Mouse (Mus musculus) lung, embryonic 14.5 days (tissue): ENCODE results near the gene Icos. TPM values are rescaled to one million over a fixed set of nuclear protein-coding genes. Genes with fewer than 3 reads are reported as not detected.

Source experiments
- ATAC-seq: fragments of 200-750 bp; cut with Nextera tagmentation; 2 replicates; pipeline ENCODE4 v1.8.0; 2017; ENCODE audit warnings: mild to moderate bottlenecking, moderate TSS enrichment, moderate library complexity; ENCODE audit not compliant: insufficient read depth
- DNase-seq: peaks from one replicate; pipeline ENCODE4 v3.0.0-alpha.2; 2015
- H3K27ac ChIP-seq: fragments of 300-500 bp; sonication (generic); 2 replicates; pipeline ENCODE4 v1.5.1; 2014; ENCODE audit warnings: low read depth, mild to moderate bottlenecking, moderate library complexity
- H3K27me3 ChIP-seq: fragments of 300-500 bp; sonication (generic); 2 replicates; pipeline ENCODE4 v1.6.1; 2014; ENCODE audit warnings: low read length, control low read depth; ENCODE audit not compliant: insufficient read depth
- H3K36me3 ChIP-seq: fragments of 300-500 bp; sonication (generic); 2 replicates; pipeline ENCODE4 v1.6.1; 2014; ENCODE audit warnings: control low read depth; ENCODE audit not compliant: insufficient read depth
- H3K4me1 ChIP-seq: fragments of 300-500 bp; sonication (generic); 2 replicates; pipeline ENCODE4 v1.6.1; 2014; ENCODE audit warnings: antibody characterized with exemption, control low read depth; ENCODE audit not compliant: insufficient read depth
- H3K4me2 ChIP-seq: fragments of 300-500 bp; sonication (generic); 2 replicates; pipeline ENCODE4 v1.6.1; 2014; ENCODE audit warnings: mild to moderate bottlenecking
- H3K4me3 ChIP-seq: fragments of 300-500 bp; sonication (generic); 2 replicates; pipeline ENCODE4 v1.5.1; 2014; ENCODE audit warnings: low read depth, low read length
- H3K9ac ChIP-seq: fragments of 300-500 bp; sonication (generic); 2 replicates; pipeline ENCODE4 v1.6.1; 2014
- H3K9me3 ChIP-seq: fragments of 300-500 bp; sonication (generic); 2 replicates; pipeline ENCODE4 v1.6.1; 2016; ENCODE audit warnings: low read depth, low read length, control low read depth
- CTCF ChIP-seq: IDR thresholded peaks from 2 replicates; pipeline ENCODE4 v1.5.1; 2016; ENCODE audit warnings: antibody characterized with exemption, low read depth
- WGBS: fragments of 180-500 bp; shearing (Covaris S2); extraction: QIAGEN DNeasy Blood & Tissue Kit; methylation state at CpG from one replicate; pipeline ENCODE4 v1.1.7; 2014; 5-methylcytosine and 5-hydroxymethylcytosine counted together
- polyA plus RNA-seq: library from polyadenylated mRNA; unstranded; fragments of >200 nt; fragmentation: Nextera tagmentation; extraction: Ambion mirVana; gene quantifications from 2 replicates; pipeline ENCODE4 v1.2.1, GENCODE M21; 2014

The Icos gene
- 0.05 TPM in 1 of 2 replicates, not detected in the other for polyA plus RNA-seq

- DNase-seq: no peak
- Histone ChIP-seq H3K4me2 (no peak within 1 kb of the TSS), H3K27me3 (no peaks in the 10 kb centered on the region), H3K4me3 (no peak within 1 kb of the TSS), H3K9me3 (no peaks in the 10 kb centered on the region), H3K4me1 (no peaks in the 10 kb centered on the region), H3K9ac (no peak within 1 kb of the TSS), H3K36me3 (no peaks in the 10 kb centered on the region), H3K27ac (no peak within 1 kb of the TSS)
- no peak for ATAC-seq
- WGBS: 74% methylated on average over 6 of the region's 6 CpGs
- no peak for TF ChIP-seq CTCF
These were observed at the start of gene Icos for GRCm38 (mm10) chr1:60977641-60978040. Gene Icos, plus strand, starts transcription at chr1:60977927.

GRCm38 (mm10) chr1:60929036-60929435, 48.7 kb upstream of the Icos start:
- TF ChIP-seq CTCF: no peak
- H3K4me3 ChIP-seq: no peak overlapping the region
- H3K4me2 ChIP-seq: no peak overlapping the region
- DNase-seq (no peak), ATAC-seq (no peak)
- no peaks in the 10 kb centered on the region for H3K4me1 ChIP-seq
- H3K27ac ChIP-seq: no peak overlapping the region
- no peak overlapping the region for H3K9ac ChIP-seq
- 83% methylated on average over 3 of the region's 3 CpGs for WGBS
- H3K9me3 ChIP-seq: no peaks in the 10 kb centered on the region
- H3K27me3 ChIP-seq: no peaks in the 10 kb centered on the region
- H3K36me3 ChIP-seq: no peaks in the 10 kb centered on the region

GRCm38 (mm10) chr1:60930397-60930796, 47.3 kb upstream of the Icos start:
- DNase-seq: no peak
- ATAC-seq: no peak
- Histone ChIP-seq H3K4me2 (no peak overlapping the region), H3K4me1 (no peaks in the 10 kb centered on the region), H3K27ac (no peak overlapping the region), H3K27me3 (no peaks in the 10 kb centered on the region), H3K4me3 (no peak overlapping the region), H3K9ac (no peak overlapping the region), H3K9me3 (no peaks in the 10 kb centered on the region), H3K36me3 (no peaks in the 10 kb centered on the region)
- TF ChIP-seq CTCF: no peak
- WGBS: 79% methylated on average over 7 of the region's 7 CpGs

GRCm38 (mm10) chr1:60935968-60936581, 41.7 kb upstream of the Icos start:
- no peaks in the 10 kb centered on the region for H3K9me3 ChIP-seq
- ATAC-seq (no peak), DNase-seq (no peak)
- no peaks in the 10 kb centered on the region for H3K27me3 ChIP-seq
- H3K4me1 ChIP-seq: no peaks in the 10 kb centered on the region
- H3K9ac ChIP-seq: no peak overlapping the region
- WGBS: 56% methylated on average over 8 of the region's 8 CpGs
- H3K4me3 ChIP-seq: no peak overlapping the region
- no peak overlapping the region for H3K4me2 ChIP-seq
- H3K27ac ChIP-seq: no peak overlapping the region
- H3K36me3 ChIP-seq: no peaks in the 10 kb centered on the region
- TF ChIP-seq CTCF: no peak

GRCm38 (mm10) chr1:60936963-60937711, 40.6 kb upstream of the Icos start:
- no peaks in the 10 kb centered on the region for H3K9me3 ChIP-seq
- no peak overlapping the region for H3K4me3 ChIP-seq
- no peak overlapping the region for H3K9ac ChIP-seq
- no peaks in the 10 kb centered on the region for H3K36me3 ChIP-seq
- ATAC-seq (no peak), DNase-seq (no peak)
- H3K4me2 ChIP-seq: no peak overlapping the region
- no peak overlapping the region for H3K27ac ChIP-seq
- 69% methylated on average over 6 of the region's 6 CpGs for WGBS
- H3K4me1 ChIP-seq: no peaks in the 10 kb centered on the region
- TF ChIP-seq CTCF: no peak
- H3K27me3 ChIP-seq: no peaks in the 10 kb centered on the region

- Histone ChIP-seq H3K9me3 (no peaks in the 10 kb centered on the region), H3K4me3 (no peak overlapping the region), H3K27ac (no peak overlapping the region), H3K36me3 (no peaks in the 10 kb centered on the region), H3K9ac (no peak overlapping the region), H3K4me2 (no peak overlapping the region), H3K27me3 (no peaks in the 10 kb centered on the region), H3K4me1 (no peaks in the 10 kb centered on the region)
- WGBS: 74% methylated on average over 2 of the region's 2 CpGs
- no peak for TF ChIP-seq CTCF
- DNase-seq (no peak), ATAC-seq (no peak)
These were observed 39.5 kb upstream of the Icos start for GRCm38 (mm10) chr1:60938256-60938655.

- H3K27ac ChIP-seq: no peak overlapping the region
- H3K4me1 ChIP-seq: no peaks in the 10 kb centered on the region
- no peak overlapping the region for H3K9ac ChIP-seq
- no peak overlapping the region for H3K4me2 ChIP-seq
- no peaks in the 10 kb centered on the region for H3K36me3 ChIP-seq
- ATAC-seq (no peak), DNase-seq (no peak)
- H3K9me3 ChIP-seq: no peaks in the 10 kb centered on the region
- no peak for TF ChIP-seq CTCF
- WGBS: 82% methylated on average over 5 of the region's 5 CpGs
- H3K4me3 ChIP-seq: no peak overlapping the region
- no peaks in the 10 kb centered on the region for H3K27me3 ChIP-seq
These were observed 38.8 kb upstream of the Icos start for GRCm38 (mm10) chr1:60938974-60939373.
